Mouse (Mus musculus) kidney, embryonic 14.5 days (tissue): ENCODE measurements around the gene Tfcp2l1. TPM values are rescaled to one million over a fixed set of nuclear protein-coding genes. Genes with fewer than 3 reads are reported as not detected.

Source experiments
- ATAC-seq: fragments of 200-750 bp; cut with Nextera tagmentation; 2 replicates; pipeline ENCODE4 v1.8.0; 2017; ENCODE audit warnings: moderate number of reproducible peaks, mild to moderate bottlenecking, moderate TSS enrichment, moderate library complexity; ENCODE audit not compliant: low FRiP score, low TSS enrichment
- H3K27ac ChIP-seq: fragments of 300-500 bp; sonication (generic); 2 replicates; pipeline ENCODE4 v1.5.1; 2014; ENCODE audit warnings: low read depth, mild to moderate bottlenecking, low read length, moderate library complexity, mixed read lengths
- H3K27me3 ChIP-seq: fragments of 300-500 bp; sonication (generic); 2 replicates; pipeline ENCODE4 v1.6.1; 2014; ENCODE audit warnings: mild to moderate bottlenecking, low read length; ENCODE audit not compliant: control insufficient read depth, insufficient read depth
- H3K36me3 ChIP-seq: fragments of 300-500 bp; sonication (generic); 2 replicates; pipeline ENCODE4 v1.6.1; 2014; ENCODE audit warnings: low read length, mixed read lengths; ENCODE audit not compliant: control insufficient read depth, insufficient read depth
- H3K4me1 ChIP-seq: fragments of 300-500 bp; sonication (generic); 2 replicates; pipeline ENCODE4 v1.6.1; 2014; ENCODE audit warnings: low read length, mixed read lengths; ENCODE audit not compliant: control insufficient read depth, insufficient read depth
- H3K4me2 ChIP-seq: fragments of 300-500 bp; sonication (generic); replicated peaks from 2 replicates; pipeline ENCODE4 v1.6.1; 2014; ENCODE audit warnings: low read depth, mild to moderate bottlenecking, low read length
- H3K4me3 ChIP-seq: fragments of 300-500 bp; sonication (generic); 2 replicates; pipeline ENCODE4 v1.5.1; 2014; ENCODE audit warnings: mild to moderate bottlenecking, low read length
- H3K9ac ChIP-seq: fragments of 300-500 bp; sonication (generic); 2 replicates; pipeline ENCODE4 v1.6.1; 2014; ENCODE audit warnings: low read depth, mild to moderate bottlenecking, low read length, moderate library complexity
- H3K9me3 ChIP-seq: fragments of 300-500 bp; sonication (generic); 2 replicates; pipeline ENCODE4 v1.6.1; 2016; ENCODE audit warnings: low read length; ENCODE audit not compliant: control insufficient read depth
- WGBS: fragments of 180-500 bp; shearing (Covaris S2); extraction: QIAGEN DNeasy Blood & Tissue Kit; methylation state at CpG from one replicate; pipeline ENCODE4 v1.1.7; 2014; 5-methylcytosine and 5-hydroxymethylcytosine counted together
- polyA plus RNA-seq: library from polyadenylated mRNA; unstranded; fragments of >200 nt; fragmentation: Nextera tagmentation; extraction: Ambion mirVana; gene quantifications from 2 replicates; pipeline ENCODE4 v1.2.1, GENCODE M21; 2014

The Tfcp2l1 gene
- 21.2 and 33.0 TPM in 2 replicates for polyA plus RNA-seq

DNA sequence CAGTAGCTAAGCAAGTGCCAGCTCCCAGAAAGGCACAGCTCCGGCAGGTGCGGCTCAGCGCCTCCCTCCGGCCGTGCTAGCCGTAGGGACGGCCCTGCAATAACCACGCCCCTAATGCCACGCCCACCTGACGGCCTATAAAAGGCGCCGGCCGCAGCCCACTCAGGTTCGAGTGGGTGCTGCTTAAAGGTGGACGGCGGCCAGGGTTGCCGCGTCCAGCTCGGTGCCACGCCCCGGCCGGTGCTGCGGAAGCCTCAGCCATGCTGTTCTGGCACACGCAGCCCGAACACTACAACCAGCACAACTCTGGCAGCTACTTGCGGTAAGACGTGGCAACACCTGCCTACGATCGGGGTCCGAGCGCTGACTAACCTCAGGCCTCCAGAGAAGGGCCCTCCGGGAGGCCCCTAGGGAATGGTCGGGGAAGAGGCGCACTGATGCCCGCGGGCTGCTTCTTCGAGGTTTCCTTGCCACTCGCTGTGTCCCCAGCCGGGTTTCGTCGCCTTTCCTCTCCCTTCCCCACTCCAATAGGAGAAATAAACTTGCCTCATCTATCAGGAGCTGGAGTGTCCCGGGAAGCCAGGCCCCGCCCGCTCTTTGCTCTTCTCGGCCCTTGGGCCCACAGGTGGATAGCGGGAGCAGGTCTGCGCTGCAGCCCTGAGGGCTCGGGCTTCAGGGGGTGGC, at the start of gene Tfcp2l1:
Gene Tfcp2l1 (plus strand): TSS at position 165 of the 684 bp plus-strand sequence.
- whole genome bisulfite sequencing, result under 1% methylated on average over 48 of the region's 48 CpGs
- ATAC-seq, result peak; percentile 93
- H3K27me3 ChIP-seq, result peaks cover 11% of the 10 kb centered on the region
- H3K27ac ChIP-seq, result no peak within 1 kb of the TSS; the same call in 1 of the 2 replicates
- peak within 1 kb of the TSS; percentile 65 for H3K4me3 ChIP-seq
- peak within 1 kb of the TSS; percentile 67 for H3K9ac ChIP-seq
- H3K9me3 ChIP-seq, result no peaks in the 10 kb centered on the region
- H3K36me3 ChIP-seq, result no peaks in the 10 kb centered on the region
- peak within 1 kb of the TSS; percentile 88 for H3K4me2 ChIP-seq
- 0 out of 2 replicates have a peak, but pooled peaks cover 5% of the 10 kb centered on the region for H3K4me1 ChIP-seq

DNA sequence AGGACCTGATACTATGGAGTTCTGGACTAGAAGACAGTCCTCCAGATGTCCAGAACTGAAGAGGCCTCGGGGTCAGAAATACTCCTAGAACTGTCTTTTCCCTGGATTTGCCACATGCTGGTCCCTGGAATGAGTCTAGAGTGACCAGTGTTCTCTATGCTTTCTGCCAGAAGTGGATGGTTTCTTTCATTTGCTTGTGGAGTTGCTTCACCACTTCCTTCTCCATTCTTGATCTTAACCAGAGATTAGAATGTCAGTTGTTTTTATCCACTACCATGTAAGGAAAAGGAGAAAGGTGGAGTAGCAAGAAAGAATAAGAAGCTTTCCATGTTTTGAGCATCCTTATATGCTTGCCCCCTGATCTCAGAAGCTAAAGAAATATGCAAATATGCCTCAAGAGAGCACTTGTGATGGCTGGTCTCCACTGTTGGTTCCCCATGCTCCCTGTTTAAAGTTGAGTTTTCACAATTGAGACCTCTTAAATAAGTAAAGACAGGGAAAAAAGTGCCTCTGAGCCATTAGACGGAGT, 47.5 kb upstream of the Tfcp2l1 start:
- Histone ChIP-seq H3K27ac (no peak overlapping the region), H3K27me3 (no peaks in the 10 kb centered on the region), H3K9ac (no peak overlapping the region), H3K9me3 (no peaks in the 10 kb centered on the region), H3K36me3 (peaks cover 43% of the 10 kb centered on the region), H3K4me1 (no peaks in the 10 kb centered on the region), H3K4me2 (no peak overlapping the region), H3K4me3 (no peak overlapping the region)
- WGBS, result 98% methylated on average over 2 of the region's 2 CpGs
- no peak for ATAC-seq

DNA sequence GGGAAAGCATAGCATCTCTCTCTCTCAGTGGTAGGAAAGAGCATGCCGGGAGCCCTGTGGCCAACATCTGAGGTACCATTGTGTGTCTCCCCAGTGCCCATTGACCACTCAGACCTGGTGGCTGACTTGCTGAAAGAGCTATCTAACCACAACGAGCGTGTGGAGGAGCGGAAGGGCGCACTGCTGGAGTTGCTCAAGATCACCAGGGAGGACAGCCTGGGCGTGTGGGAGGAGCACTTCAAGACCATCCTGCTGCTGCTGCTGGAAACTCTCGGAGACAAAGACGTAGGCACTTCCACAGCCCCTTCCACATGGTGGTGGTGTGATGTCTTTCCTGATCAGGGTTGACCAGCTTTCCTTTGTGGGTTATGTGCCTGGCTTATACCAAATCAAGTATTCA, 46.6 kb upstream of the Tfcp2l1 start:
- Histone ChIP-seq H3K9ac (no peak overlapping the region), H3K4me1 (no peaks in the 10 kb centered on the region), H3K4me2 (no peak overlapping the region), H3K36me3 (peaks cover 36% of the 10 kb centered on the region), H3K9me3 (no peaks in the 10 kb centered on the region), H3K27me3 (no peaks in the 10 kb centered on the region), H3K27ac (no peak overlapping the region), H3K4me3 (no peak overlapping the region)
- no peak for ATAC-seq
- 90% methylated on average over 8 of the region's 8 CpGs for WGBS

DNA sequence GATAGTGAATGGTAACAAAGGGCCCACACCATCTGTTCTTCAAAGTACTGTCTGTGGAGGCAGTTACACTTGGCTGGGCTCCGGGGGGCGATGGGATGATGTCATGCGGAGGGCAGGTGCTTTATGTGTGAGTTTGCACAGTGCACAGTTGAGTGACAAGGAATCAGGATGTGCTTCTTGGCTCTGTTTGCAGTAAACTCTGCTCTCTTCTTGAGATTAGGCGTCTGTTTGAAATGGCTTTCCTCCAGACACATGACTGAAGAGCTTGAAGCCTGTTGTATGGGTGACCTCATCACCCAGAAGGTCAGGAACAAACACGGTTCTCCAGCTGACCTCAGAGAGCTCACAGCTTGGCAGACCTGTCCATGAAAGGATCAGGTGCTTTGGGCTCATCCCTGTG, 38.0 kb upstream of the Tfcp2l1 start:
- peaks cover 45% of the 10 kb centered on the region for H3K36me3 ChIP-seq
- no peaks in the 10 kb centered on the region for H3K4me1 ChIP-seq
- no peaks in the 10 kb centered on the region for H3K9me3 ChIP-seq
- ATAC-seq, result no peak
- H3K27me3 ChIP-seq, result no peaks in the 10 kb centered on the region
- no peak overlapping the region for H3K4me3 ChIP-seq
- no peak overlapping the region for H3K9ac ChIP-seq
- WGBS, result 85% methylated on average over 5 of the region's 5 CpGs
- H3K4me2 ChIP-seq, result no peak overlapping the region
- H3K27ac ChIP-seq, result no peak overlapping the region

DNA sequence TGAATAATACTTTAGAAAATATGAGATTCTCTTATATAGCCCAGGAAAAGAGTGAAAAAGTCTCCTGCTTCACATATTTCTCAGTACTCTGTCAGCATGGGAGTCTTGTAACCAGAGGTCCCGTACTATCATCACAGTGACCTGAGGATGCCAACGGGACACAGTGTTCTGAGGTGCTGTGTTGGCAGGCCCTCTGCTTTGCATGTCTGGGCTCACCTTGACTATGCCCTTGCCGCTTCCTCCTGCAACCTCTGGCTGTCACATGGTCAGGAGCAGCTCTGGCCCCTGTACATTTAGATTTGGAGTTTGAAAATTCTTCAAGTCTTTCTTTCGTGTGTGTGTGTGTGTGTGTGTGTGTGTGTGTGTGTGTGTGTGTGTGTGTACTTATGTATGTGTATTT, 34.8 kb upstream of the Tfcp2l1 start:
- Histone ChIP-seq H3K9me3 (no peaks in the 10 kb centered on the region), H3K27ac (no peak overlapping the region), H3K27me3 (no peaks in the 10 kb centered on the region), H3K4me3 (no peak overlapping the region), H3K36me3 (peaks cover 68% of the 10 kb centered on the region), H3K9ac (no peak overlapping the region), H3K4me2 (no peak overlapping the region), H3K4me1 (no peaks in the 10 kb centered on the region)
- ATAC-seq, result no peak
- WGBS, result 95% methylated on average over 4 of the region's 4 CpGs

DNA sequence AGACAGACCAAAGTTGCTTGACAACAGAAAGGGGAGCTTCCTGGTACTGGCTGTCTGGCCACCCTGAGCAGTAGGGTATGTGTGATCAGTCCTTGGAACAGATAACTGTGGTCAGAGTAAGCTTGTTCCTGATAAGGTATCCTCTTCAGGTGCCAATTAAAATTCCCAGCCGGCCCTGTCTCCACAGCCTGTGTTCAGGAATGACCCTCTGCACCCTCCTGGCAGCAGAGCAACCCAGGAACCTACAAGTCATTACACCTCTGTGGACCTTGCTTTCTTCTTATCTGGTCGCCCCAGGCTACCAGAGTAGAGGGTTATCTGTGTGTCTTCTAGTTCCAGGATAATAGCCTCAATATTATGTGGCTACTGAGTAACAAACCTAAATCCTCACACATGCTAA, 32.4 kb upstream of the Tfcp2l1 start:
- H3K36me3 ChIP-seq, result peaks cover 76% of the 10 kb centered on the region
- no peak overlapping the region for H3K4me3 ChIP-seq
- no peak overlapping the region for H3K9ac ChIP-seq
- no peaks in the 10 kb centered on the region for H3K27me3 ChIP-seq
- H3K27ac ChIP-seq, result no peak overlapping the region
- H3K4me2 ChIP-seq, result no peak overlapping the region
- H3K9me3 ChIP-seq, result no peaks in the 10 kb centered on the region
- ATAC-seq, result no peak
- 76% methylated on average over 2 of the region's 2 CpGs for WGBS
- H3K4me1 ChIP-seq, result no peaks in the 10 kb centered on the region

DNA sequence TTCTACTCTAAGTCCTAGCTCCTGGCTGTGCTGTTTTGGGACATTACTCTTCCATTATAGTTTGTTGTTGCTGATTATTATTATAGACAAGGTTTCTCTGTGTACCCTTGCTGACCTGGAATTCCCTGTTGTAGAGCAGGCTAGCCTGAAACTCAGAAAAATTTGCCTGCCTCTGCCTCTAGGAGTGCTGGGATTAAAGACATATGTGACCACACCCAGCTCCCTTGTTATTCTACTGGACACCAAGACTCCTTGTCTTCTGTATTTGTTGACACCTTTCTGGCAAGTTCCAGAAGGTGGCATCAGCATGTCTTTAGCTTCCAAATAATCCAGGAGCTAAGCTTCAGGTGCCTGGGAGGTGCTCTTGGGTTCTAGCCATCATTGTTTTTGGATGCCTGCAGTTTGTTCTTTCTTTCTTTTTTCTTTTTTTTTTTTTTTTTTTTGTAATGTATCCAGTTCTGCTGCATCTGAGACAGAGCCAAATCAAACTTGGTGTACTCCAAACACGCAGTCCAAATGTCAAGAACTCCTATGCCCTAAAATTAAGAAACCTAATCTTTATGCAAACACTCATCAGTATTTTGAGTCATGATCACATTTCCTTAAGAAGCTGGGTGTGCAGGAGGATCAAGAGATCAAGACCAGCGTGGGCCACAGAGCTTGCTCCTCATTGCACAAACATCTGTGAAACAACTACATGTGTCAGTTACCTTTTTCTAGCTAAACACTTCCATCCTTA, 30.1 kb upstream of the Tfcp2l1 start:
- H3K4me3 ChIP-seq, result no peak overlapping the region
- no peaks in the 10 kb centered on the region for H3K4me1 ChIP-seq
- H3K9me3 ChIP-seq, result no peaks in the 10 kb centered on the region
- H3K27me3 ChIP-seq, result no peaks in the 10 kb centered on the region
- H3K9ac ChIP-seq, result no peak overlapping the region
- H3K36me3 ChIP-seq, result peaks cover 85% of the 10 kb centered on the region
- 73% methylated on average over 2 of the region's 2 CpGs for WGBS
- no peak for ATAC-seq
- H3K4me2 ChIP-seq, result no peak overlapping the region
- H3K27ac ChIP-seq, result no peak overlapping the region

DNA sequence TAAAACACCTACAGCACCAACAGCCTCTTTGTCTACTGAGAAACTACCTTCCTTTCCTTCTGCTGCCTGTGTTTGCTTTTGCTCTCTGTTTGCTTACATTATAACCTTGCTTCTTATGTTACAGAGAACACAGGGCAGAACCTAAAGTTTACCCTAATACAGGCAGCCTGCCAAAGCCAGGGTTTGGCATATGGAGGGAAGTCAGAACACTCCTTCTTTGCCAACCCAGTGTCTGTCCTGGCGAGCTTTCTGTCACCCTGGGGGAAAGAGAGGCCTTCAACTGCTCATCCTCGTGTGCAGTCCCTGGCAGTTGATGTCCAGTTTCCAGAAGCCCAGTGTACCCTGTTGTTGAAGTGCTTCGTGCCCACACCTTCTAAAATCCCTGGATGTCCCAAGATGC, 29.4 kb upstream of the Tfcp2l1 start:
- Histone ChIP-seq H3K9me3 (no peaks in the 10 kb centered on the region), H3K4me2 (no peak overlapping the region), H3K27me3 (no peaks in the 10 kb centered on the region), H3K4me1 (no peaks in the 10 kb centered on the region), H3K27ac (no peak overlapping the region), H3K9ac (no peak overlapping the region), H3K36me3 (peaks cover 87% of the 10 kb centered on the region), H3K4me3 (no peak overlapping the region)
- no peak for ATAC-seq
- WGBS, result 79% methylated on average over 3 of the region's 3 CpGs

DNA sequence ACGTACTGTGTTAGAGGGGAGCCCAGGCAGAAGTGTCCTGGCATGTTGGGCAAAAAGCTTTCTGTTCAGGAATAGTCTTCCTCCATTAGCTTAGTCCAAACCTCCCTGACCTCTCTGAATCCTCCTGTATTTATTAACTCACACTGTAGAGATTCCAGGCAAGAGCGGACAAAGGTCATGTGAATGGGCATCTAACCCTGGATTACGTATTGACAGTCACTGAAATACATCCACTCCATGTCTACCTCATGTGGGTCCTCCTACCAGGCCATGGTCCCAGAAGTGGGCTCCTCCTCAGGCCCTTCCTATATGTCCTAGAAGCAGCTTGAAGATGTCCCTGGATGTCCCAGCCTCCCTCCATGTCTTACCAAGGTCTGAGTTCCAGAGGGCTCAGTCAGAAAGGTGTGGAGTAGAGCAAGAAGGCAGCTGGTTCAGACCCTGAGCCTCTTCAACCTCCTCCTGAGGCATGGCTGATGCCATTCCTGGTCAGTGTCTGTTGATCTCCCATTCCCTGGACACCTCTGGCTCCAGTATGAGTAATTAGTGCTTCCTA, 14.0 kb upstream of the Tfcp2l1 start:
- peak; percentile 72; the same call in 1 of the 2 replicates for ATAC-seq
- H3K4me2 ChIP-seq, result no peak overlapping the region
- H3K36me3 ChIP-seq, result peaks cover 6% of the 10 kb centered on the region
- H3K4me3 ChIP-seq, result no peak overlapping the region
- no peaks in the 10 kb centered on the region for H3K9me3 ChIP-seq
- H3K27me3 ChIP-seq, result no peaks in the 10 kb centered on the region
- no peaks in the 10 kb centered on the region for H3K4me1 ChIP-seq
- H3K27ac ChIP-seq, result no peak overlapping the region
- H3K9ac ChIP-seq, result no peak overlapping the region
- 84% methylated on average over 3 of the region's 3 CpGs for WGBS
